ENCODE assay signal across 8 mouse cellular contexts in genomic region chr15:27783541-27784125, GRCm38 (mm10).
DNase-seq lines count a peak whose midpoint lies in the region; ATAC-seq and TF ChIP-seq lines count a peak whose summit lies in the region.

No protein-coding gene starts in this region.

- WGBS in spleen, adult 2 months = 3% methylated on average over 12 of the region's 12 CpGs
- 28% methylated on average over 12 of the region's 12 CpGs for WGBS in heart, embryonic 10.5 days
- WGBS in kidney, embryonic 15.5 days = 26% methylated on average over 12 of the region's 12 CpGs

- H3K4me2 ChIP-seq in kidney, embryonic 15.5 days = peak overlapping the region; percentile 53

- H3K4me3 ChIP-seq in spleen, adult 2 months (ENCODE audit: extremely low read depth, insufficient read depth, insufficient read length) = peak overlapping the region; percentile 45
- H3K4me3 ChIP-seq in heart, embryonic 10.5 days = 0 out of 2 replicates have a peak overlapping the region, but pooled peaks have one; percentile 12
- 0 out of 2 replicates have a peak overlapping the region, but pooled peaks have one; percentile 5 for H3K4me3 ChIP-seq in kidney, embryonic 15.5 days (replicated peaks)

- no peaks in the 10 kb centered on the region for H3K36me3 ChIP-seq in spleen, adult 2 months (ENCODE audit: control insufficient read depth, insufficient read depth, low read length)
- H3K36me3 ChIP-seq in heart, embryonic 10.5 days = no peaks in the 10 kb centered on the region
- peaks cover 5% of the 10 kb centered on the region; the same call in 1 of the 2 replicates for H3K36me3 ChIP-seq in kidney, embryonic 15.5 days

- no peak for ATAC-seq in kidney, embryonic 15.5 days (replicated peaks; ENCODE audit: low FRiP score)

- 0 out of 2 replicates have a peak overlapping the region, but pooled peaks have one; percentile 29 for H3K9ac ChIP-seq in kidney, embryonic 15.5 days

- DNase-seq in spleen, adult 2 months (ENCODE audit: low read depth in 1 of 2, low spot score in 2 of 2) = peak in 1 of 2 experiments; percentile 69
- DNase-seq in spleen, postnatal 14 days (ENCODE audit: low spot score in 2 of 2) = no peak
- no peak for DNase-seq in heart, embryonic 10.5 days (ENCODE audit: low spot score)
- peak; percentile 48 for DNase-seq in lung, postnatal 14 days
- peak; percentile 75 to 76 for DNase-seq in spleen, postnatal 36 days (ENCODE audit: low spot score in 2 of 2)
- DNase-seq in cerebellum, adult 9-10 months = no peak
- no peak for DNase-seq in adipocyte (ENCODE audit: low spot score)

- H3K9me3 ChIP-seq in heart, embryonic 10.5 days = no peaks in the 10 kb centered on the region
- H3K9me3 ChIP-seq in kidney, embryonic 15.5 days (replicated peaks) = no peaks in the 10 kb centered on the region

- H3K4me1 ChIP-seq in spleen, adult 2 months (ENCODE audit: control insufficient read depth, insufficient read depth, insufficient read length) = peaks cover 15% of the 10 kb centered on the region
- peaks cover 97% of the 10 kb centered on the region for H3K4me1 ChIP-seq in heart, embryonic 10.5 days
- peaks cover 98% of the 10 kb centered on the region for H3K4me1 ChIP-seq in kidney, embryonic 15.5 days

- no peaks in the 10 kb centered on the region for H3K27me3 ChIP-seq in spleen, adult 2 months (ENCODE audit: control insufficient read depth, insufficient read depth, low read length)
- no peaks in the 10 kb centered on the region for H3K27me3 ChIP-seq in heart, embryonic 10.5 days (ENCODE audit: insufficient read depth, poor library complexity, severe bottlenecking)
- H3K27me3 ChIP-seq in kidney, embryonic 15.5 days = no peaks in the 10 kb centered on the region

- peak; percentile 43; the same call in 1 of the 2 replicates for TF ChIP-seq POLR2A in spleen, adult 2 months (IDR thresholded peaks at IDR 0.05; ENCODE audit: low read depth, low read length)

- peak overlapping the region; percentile 94 for H3K27ac ChIP-seq in spleen, adult 2 months (ENCODE audit: insufficient read depth, low read length)
- peak overlapping the region; percentile 85 for H3K27ac ChIP-seq in heart, embryonic 10.5 days
- peak overlapping the region; percentile 97 for H3K27ac ChIP-seq in kidney, embryonic 15.5 days

- peak; percentile 45; the same call in 1 of the 2 replicates for TF ChIP-seq CTCF in spleen, adult 2 months (IDR thresholded peaks at IDR 0.05; ENCODE audit: extremely low read depth, insufficient read depth, insufficient read length, insufficient replicate concordance)

Comparison
In these comparisons a context has a peak if more than half of its experiments do, and no peak if none do; other contexts are left out.
1. DNase-seq: peak in lung, postnatal 14 days (single experiment) and spleen, postnatal 36 days (2 of 2); none in spleen, postnatal 14 days (0 of 2), heart, embryonic 10.5 days (single experiment), cerebellum, adult 9-10 months (single experiment) and adipocyte (single experiment).
2. Peak in every context shown above with its lines, with median percentiles within 50 percentile points of each other: H3K27ac ChIP-seq and H3K4me3 ChIP-seq.